Mouse (Mus musculus) hindbrain, embryonic 10.5 days (tissue): ENCODE data around the gene Zfp385a. TPM values are rescaled to one million over a fixed set of nuclear protein-coding genes. Genes with fewer than 3 reads are reported as not detected.

Source experiments
- DNase-seq: peaks from one replicate; pipeline ENCODE4 v3.0.0-alpha.2; 2017; ENCODE audit warnings: low spot score
- H3K27ac ChIP-seq: fragments of 300-500 bp; sonication (generic); 2 replicates; pipeline ENCODE4 v1.5.1; 2016; ENCODE audit warnings: mild to moderate bottlenecking, moderate library complexity
- H3K27me3 ChIP-seq: fragments of 300-500 bp; sonication (generic); 2 replicates; pipeline ENCODE4 v1.6.1; 2016; ENCODE audit warnings: mild to moderate bottlenecking; ENCODE audit not compliant: poor library complexity, insufficient read depth, severe bottlenecking
- H3K36me3 ChIP-seq: fragments of 300-500 bp; sonication (generic); 2 replicates; pipeline ENCODE4 v1.6.1; 2016; ENCODE audit warnings: mild to moderate bottlenecking, moderate library complexity
- H3K4me1 ChIP-seq: fragments of 300-500 bp; sonication (generic); replicated peaks from 2 replicates; pipeline ENCODE4 v1.6.1; 2016; ENCODE audit warnings: mild to moderate bottlenecking
- H3K4me3 ChIP-seq: fragments of 300-500 bp; sonication (generic); 2 replicates; pipeline ENCODE4 v1.5.1; 2016; ENCODE audit warnings: mild to moderate bottlenecking, moderate library complexity
- H3K9me3 ChIP-seq: fragments of 300-500 bp; sonication (generic); 2 replicates; pipeline ENCODE4 v1.6.1; 2016; ENCODE audit warnings: mild to moderate bottlenecking, moderate library complexity
- WGBS: fragments of 180-500 bp; shearing (Covaris S2); methylation state at CpG from one replicate; pipeline ENCODE4 v1.1.7; 2016; 5-methylcytosine and 5-hydroxymethylcytosine counted together
- polyA plus RNA-seq: library from polyadenylated mRNA; unstranded; fragments of >200 nt; fragmentation: Nextera tagmentation; extraction: Ambion mirVana; gene quantifications from 2 replicates; pipeline ENCODE4 v1.2.1, GENCODE M21; 2016

The Zfp385a gene
- polyA plus RNA-seq, 1 experiment from 2014 or later = 26.3 TPM

DNA sequence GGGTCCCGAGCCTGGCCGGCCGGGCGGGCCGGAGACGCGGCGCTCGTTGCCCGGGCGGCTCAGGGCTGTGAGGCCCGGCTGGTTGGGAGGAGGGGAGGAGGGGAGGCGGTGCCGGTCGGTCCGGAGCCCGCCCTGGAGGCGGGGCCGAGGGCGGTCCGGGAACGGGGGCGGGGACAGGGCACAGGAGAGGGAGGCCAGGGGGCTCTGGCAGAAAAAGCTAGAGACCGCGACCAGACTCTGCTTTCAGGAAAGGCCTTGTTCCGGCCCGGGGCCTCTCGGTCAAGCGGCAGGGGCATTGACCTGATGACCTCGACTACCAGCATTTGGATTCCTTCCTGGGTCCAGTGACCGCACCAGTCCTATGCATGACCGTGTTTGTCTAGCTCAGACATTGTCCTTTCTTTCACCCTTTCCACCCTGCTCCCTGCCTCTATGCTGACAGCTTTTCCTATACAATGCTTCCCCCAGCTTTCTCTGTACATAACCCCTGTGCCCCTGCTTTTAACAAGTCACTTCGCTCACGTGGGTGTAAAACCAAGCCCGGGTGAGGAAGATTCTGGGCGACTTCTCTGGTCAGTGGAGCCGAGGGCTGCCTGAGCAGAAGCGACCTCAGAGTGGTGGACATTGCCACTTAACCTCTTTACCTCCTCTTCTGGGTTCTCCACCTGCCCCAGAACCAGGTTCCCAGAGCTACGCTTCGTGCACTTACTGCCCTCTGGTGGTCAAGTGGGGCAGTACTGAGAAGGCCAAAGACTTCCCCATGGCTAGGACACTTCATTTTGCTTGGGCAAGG, 16.2 kb downstream of the Zfp385a start:
- WGBS = 1% methylated on average over 40 of the region's 40 CpGs
- peak; percentile 92 for DNase-seq
- peaks cover 16% of the 10 kb centered on the region for H3K36me3 ChIP-seq

DNA sequence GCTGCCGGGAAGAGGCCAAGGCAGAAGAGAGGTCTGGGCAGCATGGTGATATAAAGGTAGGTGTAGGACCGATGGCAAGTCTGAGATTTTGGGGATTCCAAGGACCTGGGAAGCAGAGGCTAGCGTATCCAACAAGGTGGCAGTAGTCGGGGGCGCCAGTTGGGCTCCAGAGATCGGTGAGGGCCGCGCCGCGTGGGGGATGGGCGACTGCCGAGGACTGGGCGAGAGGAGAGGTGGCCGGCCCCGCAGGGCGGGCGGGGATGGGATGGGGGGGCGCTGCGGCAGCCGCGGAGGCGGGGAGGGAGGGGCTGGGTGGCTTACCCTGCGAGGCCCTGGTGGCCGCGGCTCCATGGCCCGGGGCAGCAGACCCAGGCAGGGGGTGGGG, 16.8 kb downstream of the Zfp385a start:
- H3K27ac ChIP-seq = peak overlapping the region; percentile 96

More for the DNA sequence above, 16.2 kb downstream of the Zfp385a start:
- Histone ChIP-seq H3K4me1 (peaks cover 43% of the 10 kb centered on the region), H3K4me3 (peak overlapping the region; percentile 87), H3K27me3 (no peaks in the 10 kb centered on the region), H3K9me3 (no peaks in the 10 kb centered on the region), H3K27ac (peak overlapping the region; percentile 96)

DNA sequence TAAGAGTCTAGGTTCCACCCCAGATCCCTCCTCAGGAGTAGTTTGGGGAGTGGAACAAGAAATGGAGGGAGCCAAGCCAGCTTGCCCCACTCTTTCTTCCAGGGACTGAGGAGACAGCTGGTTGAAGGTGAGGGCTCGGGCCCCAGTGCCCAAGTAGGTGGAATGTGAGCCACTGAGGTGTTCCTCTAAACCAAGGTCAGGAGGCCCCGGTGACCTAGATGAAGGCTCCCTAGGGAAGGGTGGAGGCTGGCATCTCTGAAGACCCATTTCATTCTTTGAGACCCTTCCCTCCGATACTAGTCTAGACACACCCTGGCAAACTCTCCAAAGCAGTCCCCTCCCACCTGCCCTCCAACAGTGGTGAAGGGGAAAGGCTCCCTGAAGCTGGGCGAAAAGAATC, 17.5 kb downstream of the Zfp385a start:
- Histone ChIP-seq H3K27ac (peak overlapping the region; percentile 96), H3K36me3 (peaks cover 29% of the 10 kb centered on the region), H3K9me3 (no peaks in the 10 kb centered on the region), H3K4me1 (peaks cover 48% of the 10 kb centered on the region), H3K27me3 (no peaks in the 10 kb centered on the region), H3K4me3 (peak overlapping the region; percentile 87)
- WGBS = 52% methylated on average over 4 of the region's 4 CpGs
- DNase-seq = no peak

More for the DNA sequence above, 16.8 kb downstream of the Zfp385a start:
- peaks cover 22% of the 10 kb centered on the region for H3K36me3 ChIP-seq
- no peaks in the 10 kb centered on the region for H3K27me3 ChIP-seq
- under 1% methylated on average over 26 of the region's 26 CpGs for WGBS
- DNase-seq = no peak
- peak overlapping the region; percentile 87 for H3K4me3 ChIP-seq
- H3K4me1 ChIP-seq = peaks cover 45% of the 10 kb centered on the region
- H3K9me3 ChIP-seq = no peaks in the 10 kb centered on the region

DNA sequence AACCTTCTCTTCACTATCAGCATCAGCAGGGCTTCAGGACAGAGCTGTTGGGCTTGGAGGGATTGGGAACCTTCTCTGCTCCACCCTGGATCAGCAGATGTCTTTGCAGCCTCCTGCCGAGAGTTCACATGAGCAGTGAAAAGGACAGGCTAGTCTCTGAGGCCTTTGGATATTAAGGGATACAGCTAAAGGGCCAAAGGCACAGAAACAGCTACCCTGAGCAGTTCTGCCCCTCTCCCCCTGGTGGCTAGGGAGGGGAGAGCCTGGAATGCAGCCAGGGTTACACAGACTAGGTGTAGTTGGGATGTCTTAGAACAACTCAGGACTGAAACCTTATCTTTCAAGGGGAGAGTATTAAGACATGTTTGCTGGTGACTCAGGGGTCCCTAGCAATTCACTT, 18.8 kb downstream of the Zfp385a start:
- Histone ChIP-seq H3K4me3 (no peak overlapping the region; the same call in 1 of the 2 replicates), H3K4me1 (peaks cover 53% of the 10 kb centered on the region), H3K27me3 (no peaks in the 10 kb centered on the region), H3K27ac (no peak overlapping the region), H3K36me3 (peaks cover 42% of the 10 kb centered on the region), H3K9me3 (no peaks in the 10 kb centered on the region)
- DNase-seq = no peak
- 53% methylated on average over 1 of the region's 1 CpGs for WGBS

DNA sequence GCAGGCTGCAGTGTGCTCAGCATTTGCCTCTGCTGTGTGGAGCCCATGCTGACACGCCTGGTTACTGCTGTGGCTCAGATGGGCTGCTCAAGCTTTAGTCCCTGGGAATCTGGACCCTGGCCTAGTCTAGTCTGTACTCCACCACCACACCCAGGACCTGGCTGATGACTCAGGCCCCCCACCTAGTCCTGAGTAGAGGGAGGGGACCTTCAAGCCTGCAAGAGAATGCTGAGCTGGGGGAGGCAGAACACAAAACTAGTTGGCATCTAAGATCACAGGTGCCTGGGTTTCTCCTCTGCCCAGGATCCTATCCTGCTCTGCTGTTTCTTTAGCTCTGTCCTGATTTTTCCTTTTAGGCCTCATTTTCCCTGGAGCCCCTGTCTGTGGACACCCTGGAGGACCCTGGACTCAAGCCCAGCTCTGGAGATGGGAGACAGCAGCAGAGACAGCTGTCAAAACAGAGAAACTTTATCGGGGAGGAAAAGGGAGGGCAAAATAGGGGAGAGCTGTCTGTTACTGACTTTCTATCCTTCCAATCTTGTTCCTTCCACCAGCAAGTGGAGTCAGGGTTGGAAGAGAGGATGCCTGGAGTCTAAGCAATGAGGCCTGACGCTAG, 21.6 kb downstream of the Zfp385a start:
- H3K36me3 ChIP-seq = peaks cover 63% of the 10 kb centered on the region
- no peak for DNase-seq
- no peak overlapping the region for H3K27ac ChIP-seq
- H3K4me1 ChIP-seq = peaks cover 65% of the 10 kb centered on the region
- H3K9me3 ChIP-seq = no peaks in the 10 kb centered on the region
- WGBS = 72% methylated on average over 3 of the region's 3 CpGs
- H3K27me3 ChIP-seq = peaks cover 5% of the 10 kb centered on the region; the same call in 1 of the 2 replicates
- no peak overlapping the region for H3K4me3 ChIP-seq

- Histone ChIP-seq H3K4me1 (peaks cover 67% of the 10 kb centered on the region), H3K36me3 (peaks cover 63% of the 10 kb centered on the region), H3K27me3 (peaks cover 5% of the 10 kb centered on the region; the same call in 1 of the 2 replicates), H3K4me3 (no peak overlapping the region), H3K27ac (no peak overlapping the region), H3K9me3 (no peaks in the 10 kb centered on the region)
- 90% methylated on average over 8 of the region's 8 CpGs for WGBS
- DNase-seq = no peak
Measured at GRCm38 (mm10) chr15:103317731-103318130, 22.2 kb downstream of the Zfp385a start.

DNA sequence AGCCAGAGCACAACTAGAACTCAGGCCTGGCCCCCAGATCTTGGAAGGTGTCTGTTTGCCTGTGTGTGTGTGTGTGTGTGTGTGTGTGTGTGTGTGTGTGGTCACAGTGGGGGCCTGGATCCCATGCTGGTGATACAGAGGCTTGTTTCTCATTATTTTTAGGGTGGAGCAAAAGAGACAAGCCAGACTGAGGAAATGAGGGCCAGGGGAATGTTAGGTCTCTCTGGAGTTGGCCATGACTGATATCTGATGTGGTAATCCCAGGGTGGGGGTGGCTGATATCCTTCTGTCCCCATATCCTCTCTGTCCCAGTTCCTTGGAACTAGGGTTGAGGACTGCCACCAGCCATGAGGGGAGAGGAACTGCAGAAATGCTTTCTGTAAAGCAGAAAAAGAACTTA, 22.8 kb downstream of the Zfp385a start:
- no peak overlapping the region for H3K27ac ChIP-seq
- peaks cover 61% of the 10 kb centered on the region for H3K4me1 ChIP-seq
- no peak overlapping the region for H3K4me3 ChIP-seq
- DNase-seq = no peak
- H3K27me3 ChIP-seq = peaks cover 5% of the 10 kb centered on the region; the same call in 1 of the 2 replicates
- H3K36me3 ChIP-seq = peaks cover 63% of the 10 kb centered on the region
- H3K9me3 ChIP-seq = no peaks in the 10 kb centered on the region

DNA sequence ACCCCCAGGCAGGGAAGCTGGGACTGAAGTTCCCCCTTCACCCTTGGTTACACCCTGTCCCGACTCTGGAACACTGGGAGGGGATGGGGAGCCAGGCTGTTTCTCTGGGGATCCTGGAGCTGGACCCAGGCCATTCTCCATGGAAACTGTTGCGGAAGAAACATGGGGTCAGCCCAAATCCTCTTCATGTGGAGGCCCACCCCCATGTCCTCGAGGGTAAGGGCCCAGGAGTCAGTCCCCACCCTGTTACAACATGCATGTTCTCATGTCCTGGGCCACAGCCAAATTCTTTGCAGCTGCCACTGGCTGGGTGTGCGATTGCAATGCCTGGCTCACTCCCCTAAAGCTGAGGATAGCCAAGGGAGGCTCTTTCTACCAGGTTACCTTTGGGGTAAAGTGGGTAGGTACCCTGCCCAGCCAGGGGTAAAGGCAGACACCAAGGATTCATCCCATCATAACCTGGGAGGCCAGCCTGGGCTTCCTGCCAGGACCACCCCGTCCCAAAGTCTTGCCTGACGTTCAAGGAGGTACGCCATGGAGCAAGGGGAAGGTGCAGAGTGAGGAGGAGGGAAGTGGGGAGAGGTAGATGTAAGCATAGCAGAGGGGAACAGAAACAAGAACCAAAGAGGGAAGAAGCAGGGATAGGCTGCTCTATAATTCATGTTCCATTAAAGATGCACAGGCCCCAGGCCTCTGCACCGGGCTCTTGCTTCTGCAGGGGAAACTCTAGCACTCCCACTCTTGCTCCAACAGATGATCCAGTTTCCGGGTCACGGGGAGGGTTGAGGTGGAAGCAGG, 23.7 kb downstream of the Zfp385a start:
- Histone ChIP-seq H3K27me3 (peaks cover 5% of the 10 kb centered on the region; the same call in 1 of the 2 replicates), H3K9me3 (no peaks in the 10 kb centered on the region), H3K36me3 (peaks cover 63% of the 10 kb centered on the region), H3K4me3 (no peak overlapping the region), H3K27ac (0 out of 2 replicates have a peak overlapping the region, but pooled peaks have one; percentile 6), H3K4me1 (peaks cover 52% of the 10 kb centered on the region)
- no peak for DNase-seq
- 93% methylated on average over 10 of the region's 10 CpGs for WGBS

DNA sequence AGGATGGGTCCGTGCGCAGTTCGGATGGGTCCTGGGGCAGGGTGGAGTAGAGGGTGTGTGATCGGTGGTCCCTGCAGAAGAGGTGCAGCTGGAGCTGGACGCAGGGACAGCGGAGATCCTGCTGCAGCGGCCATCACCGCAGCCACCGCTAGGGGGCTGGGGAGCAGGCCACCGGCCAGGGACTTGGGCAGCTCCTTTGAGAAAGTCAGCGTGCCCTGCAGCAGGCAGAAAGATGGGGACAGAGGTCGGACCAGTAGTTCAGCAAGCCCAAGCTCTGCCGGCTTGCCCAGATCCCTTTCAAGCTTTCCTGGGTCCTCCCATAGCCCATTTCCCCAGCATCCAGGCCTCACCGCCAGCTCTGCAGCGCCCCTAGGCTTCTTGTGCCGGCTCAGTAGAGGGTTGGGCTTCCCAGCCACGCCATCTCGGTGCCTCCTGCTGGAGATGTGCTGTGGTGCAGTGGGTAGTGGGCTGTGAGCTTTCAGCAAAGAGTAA, 24.8 kb downstream of the Zfp385a start:
- peak overlapping the region; percentile 52 for H3K4me3 ChIP-seq
- peaks cover 8% of the 10 kb centered on the region for H3K27me3 ChIP-seq
- DNase-seq = peak; percentile 90
- no peaks in the 10 kb centered on the region for H3K9me3 ChIP-seq
- peaks cover 57% of the 10 kb centered on the region for H3K36me3 ChIP-seq
- H3K4me1 ChIP-seq = peaks cover 44% of the 10 kb centered on the region
- WGBS = 2% methylated on average over 18 of the region's 18 CpGs
- H3K27ac ChIP-seq = peak overlapping the region; percentile 82

- H3K27me3 ChIP-seq = peaks cover 17% of the 10 kb centered on the region
- peaks cover 52% of the 10 kb centered on the region for H3K36me3 ChIP-seq
- no peaks in the 10 kb centered on the region for H3K9me3 ChIP-seq
- peaks cover 44% of the 10 kb centered on the region for H3K4me1 ChIP-seq
- H3K4me3 ChIP-seq = peak overlapping the region; percentile 52
- peak overlapping the region; percentile 82 for H3K27ac ChIP-seq
- DNase-seq = no peak
- WGBS = 26% methylated on average over 22 of the region's 22 CpGs
Measured at GRCm38 (mm10) chr15:103314181-103314580, 25.7 kb downstream of the Zfp385a start.

DNA sequence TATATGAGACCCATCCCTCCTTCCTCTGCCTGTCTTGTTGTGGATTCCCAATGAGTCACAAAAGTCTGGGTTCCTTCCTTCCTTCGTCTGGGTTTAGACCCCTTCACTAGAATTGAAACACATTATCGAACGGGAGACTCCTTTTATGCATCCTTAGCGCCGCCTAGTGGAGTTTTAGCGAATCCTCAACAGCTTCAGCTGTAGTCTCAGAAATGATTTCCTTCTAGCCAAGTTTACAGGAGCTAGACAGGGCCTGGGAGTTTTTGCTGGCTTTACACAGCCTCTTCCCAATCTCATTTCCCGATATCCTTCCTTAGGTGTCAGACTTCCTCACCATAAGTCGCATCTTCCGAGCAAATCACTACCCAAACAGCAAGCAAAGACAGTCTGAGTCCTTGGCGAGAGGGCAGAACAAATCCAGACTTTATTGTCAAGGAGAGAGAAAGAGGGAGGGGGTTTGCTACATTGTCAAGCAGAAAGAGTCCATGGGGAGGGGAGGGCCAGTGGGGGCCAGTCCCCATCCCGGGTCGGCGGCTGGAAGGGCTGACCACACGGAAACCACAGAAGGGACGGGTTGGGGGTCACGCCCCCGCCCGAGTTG, 26.3 kb downstream of the Zfp385a start:
- 12% methylated on average over 18 of the region's 18 CpGs for WGBS
- DNase-seq = peak; percentile 69
- H3K4me3 ChIP-seq = peak overlapping the region; percentile 52

DNA sequence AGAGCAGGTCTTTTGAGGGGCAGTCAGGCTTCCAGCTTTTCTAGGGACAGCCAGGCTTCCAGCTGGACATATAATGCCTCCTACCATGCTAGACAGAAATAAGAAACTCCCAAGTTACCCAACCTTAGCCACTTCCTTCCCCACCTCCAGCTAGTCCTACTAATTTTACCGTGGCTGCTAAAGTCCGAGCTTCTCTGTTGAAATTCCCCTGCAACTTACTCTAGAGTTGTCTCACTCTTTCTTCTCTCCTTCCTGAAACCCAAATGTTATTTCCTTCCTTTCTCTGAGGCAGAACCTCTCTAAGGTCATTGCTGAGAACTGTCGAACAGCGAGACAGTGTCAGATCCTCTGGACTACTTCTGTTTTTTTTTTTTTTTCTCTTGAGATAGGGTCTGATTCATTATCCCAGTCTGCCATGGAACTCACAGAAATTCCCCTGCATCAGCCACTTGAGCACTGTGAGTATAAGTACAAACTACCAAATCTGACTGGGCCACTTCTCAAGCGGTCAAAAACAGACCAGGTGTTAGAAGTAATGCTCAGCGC, 29.5 kb downstream of the Zfp385a start, which contains the start of gene Gpr84:
Gpr84 (minus strand) TSS at position 248 of the 546 bp plus-strand sequence.
- Histone ChIP-seq H3K27me3 (peaks cover 35% of the 10 kb centered on the region), H3K36me3 (peaks cover 14% of the 10 kb centered on the region), H3K4me3 (no peak within 1 kb of the TSS), H3K27ac (no peak within 1 kb of the TSS), H3K9me3 (no peaks in the 10 kb centered on the region), H3K4me1 (peaks cover 57% of the 10 kb centered on the region)
- no peak for DNase-seq
- WGBS = 66% methylated on average over 6 of the region's 6 CpGs

More for the DNA sequence above, 26.3 kb downstream of the Zfp385a start:
- Histone ChIP-seq H3K27me3 (peaks cover 23% of the 10 kb centered on the region), H3K9me3 (no peaks in the 10 kb centered on the region), H3K27ac (peak overlapping the region; percentile 82), H3K36me3 (peaks cover 46% of the 10 kb centered on the region), H3K4me1 (peaks cover 50% of the 10 kb centered on the region)
